Mouse (Mus musculus) kidney, adult 8-10 months (tissue): ENCODE data around the gene Cptp.

Experiments
- DNase-seq, 2 experiments: peaks; one replicate each; pipeline ENCODE4 v3.0.0; 2022

The Cptp gene

GRCm38 (mm10) chr4:155840076-155841002, 28.9 kb downstream of the Cptp start:
- no peak for DNase-seq

GRCm38 (mm10) chr4:155839483-155839910, 29.7 kb downstream of the Cptp start, which contains the start of gene Mxra8:
Gene Mxra8 (plus strand): TSS chr4:155839680.
- DNase-seq: peak; percentile 73 to 85

- no peak for DNase-seq
Measured at GRCm38 (mm10) chr4:155838187-155839153, 30.8 kb downstream of the Cptp start.

- no peak for DNase-seq
Measured at GRCm38 (mm10) chr4:155837404-155838010, 31.7 kb downstream of the Cptp start.

GRCm38 (mm10) chr4:155833836-155834235, 35.4 kb downstream of the Cptp start:
- peak; percentile 83 to 85 for DNase-seq

- no peak for DNase-seq
Measured at GRCm38 (mm10) chr4:155833234-155833633, 36.0 kb downstream of the Cptp start.

- DNase-seq: no peak
Measured at GRCm38 (mm10) chr4:155832321-155832720, 36.9 kb downstream of the Cptp start.

GRCm38 (mm10) chr4:155831831-155832230, 37.4 kb downstream of the Cptp start:
- DNase-seq: peak in 1 of 2 experiments; percentile 50

GRCm38 (mm10) chr4:155831205-155831766, 38.0 kb downstream of the Cptp start, which contains the start of gene Aurkaip1:
Gene Aurkaip1 (plus strand): TSS chr4:155831272.
- peak; percentile 91 to 95 for DNase-seq

GRCm38 (mm10) chr4:155830596-155830995, 38.6 kb downstream of the Cptp start:
- no peak for DNase-seq

GRCm38 (mm10) chr4:155829866-155830265, 39.4 kb downstream of the Cptp start:
- DNase-seq: no peak

GRCm38 (mm10) chr4:155823443-155823842, 45.8 kb downstream of the Cptp start:
- DNase-seq: no peak

GRCm38 (mm10) chr4:155821025-155821424, 48.2 kb downstream of the Cptp start:
- no peak for DNase-seq

- no peak for DNase-seq
Measured at GRCm38 (mm10) chr4:155817533-155817932, 51.7 kb downstream of the Cptp start.
